Mouse (Mus musculus): ENCODE data around the gene Pdf.

Gene Pdf

DNA sequence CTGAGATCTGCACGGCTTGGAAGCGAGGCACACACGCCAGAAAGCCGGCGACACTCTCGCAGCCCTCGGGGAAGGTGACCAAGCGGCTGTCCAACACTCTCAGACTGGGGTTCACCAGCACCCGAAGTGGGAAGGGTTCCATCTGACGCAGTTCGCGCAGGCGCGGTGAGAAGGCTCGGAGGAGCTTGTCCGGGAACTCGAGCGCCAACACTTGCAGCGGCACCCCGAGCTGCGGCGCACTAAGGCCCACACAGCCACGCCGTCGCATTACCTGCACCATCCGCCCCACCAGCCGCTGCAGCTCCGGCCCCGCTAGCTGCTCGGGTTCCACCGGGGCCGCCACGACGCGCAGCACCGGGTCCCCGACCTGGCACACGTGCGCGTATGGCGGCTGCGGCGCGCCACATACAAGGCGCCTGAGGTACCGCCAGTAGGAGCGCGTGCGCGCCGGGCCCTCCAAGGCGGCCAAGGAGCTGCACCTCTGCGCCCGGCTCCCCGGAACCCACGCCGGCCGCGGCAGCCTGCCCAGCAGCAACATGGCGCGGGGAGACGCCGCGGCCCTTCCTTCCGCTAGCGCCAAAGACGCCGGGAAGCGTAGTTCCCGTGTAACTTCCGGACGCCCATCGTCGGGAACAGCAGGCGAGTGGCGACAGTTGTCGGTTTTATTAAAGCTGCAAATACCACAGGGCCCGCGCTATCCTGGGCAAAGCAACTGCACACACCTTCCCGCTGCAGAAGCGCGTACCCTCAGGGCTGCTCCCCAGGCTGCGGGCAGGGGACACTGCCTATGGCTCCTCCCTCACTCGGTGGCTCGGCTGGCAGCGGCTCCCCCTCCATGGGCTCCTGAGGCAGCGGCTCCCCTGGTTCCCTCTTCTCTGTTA is at the start of gene Pdf:
Gene Pdf, minus strand, starts transcription at position 554 of the 881 bp plus-strand sequence.
- H3K36me3 ChIP-seq (ENCODE audit: control insufficient read depth, insufficient read depth, low read length, poor library complexity, severe bottlenecking): peaks cover 18% of the 10 kb centered on the region
- DNase-seq (ENCODE audit: low read depth, low spot score): peak; percentile 79
- H3K27me3 ChIP-seq (ENCODE audit: control insufficient read depth, insufficient read depth, low read length, poor library complexity, severe bottlenecking): no peaks in the 10 kb centered on the region

- no peaks in the 10 kb centered on the region for H3K27me3 ChIP-seq (ENCODE audit: control insufficient read depth, insufficient read depth, low read length, poor library complexity, severe bottlenecking)
- peaks cover 1% of the 10 kb centered on the region; the same call in 1 of the 2 replicates for H3K36me3 ChIP-seq (ENCODE audit: control insufficient read depth, insufficient read depth, low read length, poor library complexity, severe bottlenecking)
- DNase-seq (ENCODE audit: low read depth, low spot score): peak; percentile 93
Observed at GRCm38 (mm10) chr8:107096366-107097036, 48.1 kb upstream of the Pdf start, which contains the start of gene Terf2. TSS of gene Terf2 (minus strand) at chr8:107096547.

- Histone ChIP-seq H3K27me3 (ENCODE audit: control insufficient read depth, insufficient read depth, low read length, poor library complexity, severe bottlenecking) (no peaks in the 10 kb centered on the region), H3K36me3 (ENCODE audit: control insufficient read depth, insufficient read depth, low read length, poor library complexity, severe bottlenecking) (peaks cover 1% of the 10 kb centered on the region; the same call in 1 of the 2 replicates)
- DNase-seq (ENCODE audit: low read depth, low spot score): peak; percentile 56
Observed at GRCm38 (mm10) chr8:107095717-107096365, 47.4 kb upstream of the Pdf start.

GRCm38 (mm10) chr8:107090531-107090930 is 42.1 kb upstream of the Pdf start:
- H3K27me3 ChIP-seq (ENCODE audit: control insufficient read depth, insufficient read depth, low read length, poor library complexity, severe bottlenecking): no peaks in the 10 kb centered on the region
- no peak for DNase-seq (ENCODE audit: low read depth, low spot score)
- peaks cover 1% of the 10 kb centered on the region; the same call in 1 of the 2 replicates for H3K36me3 ChIP-seq (ENCODE audit: control insufficient read depth, insufficient read depth, low read length, poor library complexity, severe bottlenecking)

- H3K27me3 ChIP-seq (ENCODE audit: control insufficient read depth, insufficient read depth, low read length, poor library complexity, severe bottlenecking): no peaks in the 10 kb centered on the region
- H3K36me3 ChIP-seq (ENCODE audit: control insufficient read depth, insufficient read depth, low read length, poor library complexity, severe bottlenecking): peaks cover 1% of the 10 kb centered on the region; the same call in 1 of the 2 replicates
- DNase-seq (ENCODE audit: low read depth, low spot score): no peak
Observed at GRCm38 (mm10) chr8:107088526-107089063, 40.2 kb upstream of the Pdf start.

DNA sequence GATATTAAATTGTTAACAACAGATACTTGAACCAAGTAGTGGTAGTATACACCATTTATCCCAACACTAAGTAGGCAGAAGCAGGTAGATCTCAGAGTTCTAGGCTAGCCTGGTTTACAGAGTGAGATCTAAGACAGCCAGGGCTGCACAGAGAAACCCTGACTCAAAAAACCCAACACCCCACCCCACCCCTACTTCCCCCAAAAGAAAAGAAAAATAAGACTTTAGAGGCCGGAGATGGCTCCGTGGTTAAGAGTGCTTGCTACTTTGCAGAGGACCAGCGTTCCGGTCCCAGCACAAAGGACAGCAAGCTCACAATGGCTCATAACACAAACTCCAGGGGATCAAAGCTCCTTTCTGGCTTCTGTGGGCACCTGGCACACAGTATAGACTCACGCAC is 37.6 kb upstream of the Pdf start:
- Histone ChIP-seq H3K36me3 (ENCODE audit: control insufficient read depth, insufficient read depth, low read length, poor library complexity, severe bottlenecking) (peaks cover 5% of the 10 kb centered on the region; the same call in 1 of the 2 replicates), H3K27me3 (ENCODE audit: control insufficient read depth, insufficient read depth, low read length, poor library complexity, severe bottlenecking) (no peaks in the 10 kb centered on the region)
- DNase-seq (ENCODE audit: low read depth, low spot score): no peak

GRCm38 (mm10) chr8:107085358-107085757 is 36.9 kb upstream of the Pdf start:
- peak; percentile 48 for DNase-seq (ENCODE audit: low read depth, low spot score)
- H3K27me3 ChIP-seq (ENCODE audit: control insufficient read depth, insufficient read depth, low read length, poor library complexity, severe bottlenecking): no peaks in the 10 kb centered on the region
- H3K36me3 ChIP-seq (ENCODE audit: control insufficient read depth, insufficient read depth, low read length, poor library complexity, severe bottlenecking): peaks cover 7% of the 10 kb centered on the region; the same call in 1 of the 2 replicates

GRCm38 (mm10) chr8:107076239-107076888 is 27.9 kb upstream of the Pdf start:
- H3K27me3 ChIP-seq (ENCODE audit: control insufficient read depth, insufficient read depth, low read length, poor library complexity, severe bottlenecking): no peaks in the 10 kb centered on the region
- no peak for DNase-seq (ENCODE audit: low read depth, low spot score)
- H3K36me3 ChIP-seq (ENCODE audit: control insufficient read depth, insufficient read depth, low read length, poor library complexity, severe bottlenecking): peaks cover 7% of the 10 kb centered on the region

DNA sequence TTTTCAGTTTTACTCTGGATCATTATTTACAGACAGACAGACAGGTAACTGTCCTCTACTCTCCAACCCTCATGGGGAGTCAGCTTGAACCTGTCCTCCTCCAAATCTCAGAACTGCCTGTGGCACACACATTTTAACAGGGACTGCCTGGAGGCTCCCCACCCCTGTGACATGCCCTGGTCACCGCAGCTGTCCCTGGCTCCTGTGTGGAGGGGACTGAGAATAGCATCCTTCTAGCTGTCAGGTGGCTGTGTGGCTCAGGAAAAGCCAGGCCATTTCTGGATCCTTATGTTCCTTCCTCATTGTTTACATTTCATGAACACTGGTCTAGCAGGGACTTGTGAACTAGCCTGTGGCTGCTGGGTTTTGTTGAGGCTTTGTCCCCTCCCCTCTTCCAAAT is 25.7 kb upstream of the Pdf start:
- no peak for DNase-seq (ENCODE audit: low read depth, low spot score)
- no peaks in the 10 kb centered on the region for H3K27me3 ChIP-seq (ENCODE audit: control insufficient read depth, insufficient read depth, low read length, poor library complexity, severe bottlenecking)
- H3K36me3 ChIP-seq (ENCODE audit: control insufficient read depth, insufficient read depth, low read length, poor library complexity, severe bottlenecking): peaks cover 2% of the 10 kb centered on the region

DNA sequence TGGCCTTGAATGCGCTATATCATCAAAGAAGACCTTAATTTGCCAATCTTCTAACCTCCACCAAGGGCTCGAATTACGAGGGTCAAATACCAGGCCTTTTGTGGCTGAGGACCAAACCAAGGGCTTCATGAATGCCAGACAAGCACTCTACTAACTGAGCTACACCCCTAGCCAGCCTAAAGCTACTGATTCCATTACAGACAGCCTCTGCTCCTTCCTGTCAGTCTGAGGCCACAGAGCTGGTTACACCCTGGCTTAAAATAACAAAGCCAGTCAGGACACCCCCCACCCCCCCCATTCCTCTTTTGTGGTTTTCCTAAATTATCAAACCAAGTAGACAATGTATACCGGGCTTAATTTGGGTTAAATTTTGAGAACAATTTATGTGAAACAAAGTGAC is 25.3 kb upstream of the Pdf start:
- Histone ChIP-seq H3K27me3 (ENCODE audit: control insufficient read depth, insufficient read depth, low read length, poor library complexity, severe bottlenecking) (no peaks in the 10 kb centered on the region), H3K36me3 (ENCODE audit: control insufficient read depth, insufficient read depth, low read length, poor library complexity, severe bottlenecking) (peaks cover 1% of the 10 kb centered on the region)
- no peak for DNase-seq (ENCODE audit: low read depth, low spot score)

GRCm38 (mm10) chr8:107065511-107066496 is 17.4 kb upstream of the Pdf start, which contains the start of gene Tmed6:
TSS of gene Tmed6 (minus strand) at chr8:107065644.
- DNase-seq (ENCODE audit: low read depth, low spot score): peak; percentile 52
- H3K36me3 ChIP-seq (ENCODE audit: control insufficient read depth, insufficient read depth, low read length, poor library complexity, severe bottlenecking): no peaks in the 10 kb centered on the region; the same call in 1 of the 2 replicates

GRCm38 (mm10) chr8:107062613-107063012 is 14.2 kb upstream of the Pdf start:
- DNase-seq (ENCODE audit: low read depth, low spot score): peak; percentile 62

More at GRCm38 (mm10) chr8:107065511-107066496, 17.4 kb upstream of the Pdf start, which contains the start of gene Tmed6:
- no peaks in the 10 kb centered on the region for H3K27me3 ChIP-seq (ENCODE audit: control insufficient read depth, insufficient read depth, low read length, poor library complexity, severe bottlenecking)

GRCm38 (mm10) chr8:107056973-107057369 is 8.6 kb upstream of the Pdf start:
- Histone ChIP-seq H3K36me3 (ENCODE audit: control insufficient read depth, insufficient read depth, low read length, poor library complexity, severe bottlenecking) (peaks cover 4% of the 10 kb centered on the region), H3K27me3 (ENCODE audit: control insufficient read depth, insufficient read depth, low read length, poor library complexity, severe bottlenecking) (no peaks in the 10 kb centered on the region)
- no peak for DNase-seq (ENCODE audit: low read depth, low spot score)

More at GRCm38 (mm10) chr8:107062613-107063012, 14.2 kb upstream of the Pdf start:
- Histone ChIP-seq H3K36me3 (ENCODE audit: control insufficient read depth, insufficient read depth, low read length, poor library complexity, severe bottlenecking) (no peaks in the 10 kb centered on the region), H3K27me3 (ENCODE audit: control insufficient read depth, insufficient read depth, low read length, poor library complexity, severe bottlenecking) (no peaks in the 10 kb centered on the region)
